Mouse (Mus musculus) midbrain, embryonic 10.5 days (tissue): ENCODE data around the gene Gm29276. TPM values are rescaled to one million over a fixed set of nuclear protein-coding genes. Genes with fewer than 3 reads are reported as not detected.
"Not testable (repeated sequence)": the region's sequence is repeated elsewhere in the genome, so short reads cannot be mapped to it uniquely, and the experiment has no call there.

ENCODE experiments used
- DNase-seq: peaks from one replicate; pipeline ENCODE4 v3.0.0-alpha.2; 2017; ENCODE audit warnings: low spot score
- H3K27ac ChIP-seq: fragments of 300-500 bp; sonication (generic); replicated peaks from 2 replicates; pipeline ENCODE4 v1.5.1; 2016; ENCODE audit warnings: mild to moderate bottlenecking
- H3K27me3 ChIP-seq: fragments of 300-500 bp; sonication (generic); 2 replicates; pipeline ENCODE4 v1.6.1; 2016; ENCODE audit warnings: low read depth, mild to moderate bottlenecking; ENCODE audit not compliant: poor library complexity, severe bottlenecking
- H3K36me3 ChIP-seq: fragments of 300-500 bp; sonication (generic); 2 replicates; pipeline ENCODE4 v1.6.1; 2016; ENCODE audit warnings: mild to moderate bottlenecking, moderate library complexity
- H3K4me1 ChIP-seq: fragments of 300-500 bp; sonication (generic); 2 replicates; pipeline ENCODE4 v1.6.1; 2016
- H3K4me3 ChIP-seq: fragments of 300-500 bp; sonication (generic); 2 replicates; pipeline ENCODE4 v1.5.1; 2016; ENCODE audit warnings: mild to moderate bottlenecking, moderate library complexity
- H3K9me3 ChIP-seq: fragments of 300-500 bp; sonication (generic); replicated peaks from 2 replicates; pipeline ENCODE4 v1.6.1; 2016; ENCODE audit warnings: mild to moderate bottlenecking
- WGBS: fragments of 180-500 bp; shearing (Covaris S2); methylation state at CpG from one replicate; pipeline ENCODE4 v1.1.7; 2016; 5-methylcytosine and 5-hydroxymethylcytosine counted together
- polyA plus RNA-seq: library from polyadenylated mRNA; unstranded; fragments of >200 nt; fragmentation: Nextera tagmentation; extraction: Ambion mirVana; gene quantifications from 2 replicates; pipeline ENCODE4 v1.2.1, GENCODE M21; 2016

Gene Gm29276
- polyA plus RNA-seq = not detected in 2 replicates

- not testable (repeated sequence) for H3K27ac ChIP-seq, DNase-seq, H3K36me3 ChIP-seq, H3K27me3 ChIP-seq, H3K9me3 ChIP-seq, H3K4me1 ChIP-seq, H3K4me3 ChIP-seq
- no CpG with 5 or more reads among the region's 7 CpGs for WGBS
These were observed at the start of gene Gm29276 for GRCm38 (mm10) chrY:42582150-42582549. Gene Gm29276 (minus strand): TSS chrY:42582250.
